Mouse (Mus musculus): Measurements from ENCODE around the gene Eva1a.

DNA sequence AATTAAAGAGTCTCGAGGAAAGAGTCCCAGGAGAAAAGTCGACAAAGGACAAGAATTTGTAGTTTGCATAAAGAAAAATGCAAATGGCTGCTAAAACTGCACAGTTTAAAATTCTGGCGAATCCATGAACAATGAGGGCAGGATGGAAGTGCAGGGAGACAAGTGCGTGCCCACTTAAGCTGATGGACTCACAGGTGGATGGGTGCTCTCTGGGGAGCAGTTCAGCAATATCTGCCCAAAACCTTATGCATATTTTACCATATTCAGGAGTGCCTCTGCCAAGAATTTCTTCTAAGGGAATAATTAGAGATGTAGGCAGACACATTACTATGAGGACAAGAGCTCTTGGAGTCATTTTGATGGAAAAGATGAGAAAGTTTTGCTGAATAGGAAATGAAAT, 35.5 kb downstream of the Eva1a start:
- TF ChIP-seq POLR2A (IDR thresholded peaks at IDR 0.05; ENCODE audit: low read depth, low read length) = no peak
- TF ChIP-seq CTCF (IDR thresholded peaks at IDR 0.05; ENCODE audit: extremely low read depth, insufficient read length, insufficient replicate concordance, low read depth, low read length) = no peak
